Mouse (Mus musculus) limb, embryonic 14.5 days (tissue): ENCODE measurements around the gene 4931406P16Rik. TPM values are rescaled to one million over a fixed set of nuclear protein-coding genes. Genes with fewer than 3 reads are reported as not detected.
A peak's percentile ranks its signal among the peaks of the same experiment; 100 is the strongest.

Experiments used
- ATAC-seq: fragments of 200-750 bp; cut with Nextera tagmentation; 2 replicates; pipeline ENCODE4 v1.8.0; 2017; ENCODE audit warnings: low read depth, moderate number of reproducible peaks, moderate TSS enrichment; ENCODE audit not compliant: low FRiP score
- DNase-seq: peaks from one replicate; pipeline ENCODE4 v3.0.0-alpha.2; 2015; ENCODE audit warnings: low spot score
- H3K27ac ChIP-seq: fragments of 300-500 bp; sonication (generic); replicated peaks from 2 replicates; pipeline ENCODE4 v1.5.1; 2014; ENCODE audit warnings: low read depth, mild to moderate bottlenecking, low read length, moderate library complexity, mixed read lengths
- H3K27me3 ChIP-seq: fragments of 300-500 bp; sonication (generic); 2 replicates; pipeline ENCODE4 v1.6.1; 2014; ENCODE audit warnings: low read length, mixed read lengths; ENCODE audit not compliant: control insufficient read depth, insufficient read depth
- H3K36me3 ChIP-seq: fragments of 300-500 bp; sonication (generic); 2 replicates; pipeline ENCODE4 v1.6.1; 2014; ENCODE audit warnings: mild to moderate bottlenecking, low read length, moderate library complexity, mixed read lengths; ENCODE audit not compliant: control insufficient read depth, insufficient read depth
- H3K4me1 ChIP-seq: fragments of 300-500 bp; sonication (generic); 2 replicates; pipeline ENCODE4 v1.6.1; 2014; ENCODE audit warnings: antibody characterized with exemption, low read length, mixed read lengths; ENCODE audit not compliant: control insufficient read depth, insufficient read depth
- H3K4me2 ChIP-seq: fragments of 300-500 bp; sonication (generic); replicated peaks from 2 replicates; pipeline ENCODE4 v1.6.1; 2014; ENCODE audit warnings: low read depth, mild to moderate bottlenecking, low read length, moderate library complexity; ENCODE audit not compliant: severe bottlenecking
- H3K4me3 ChIP-seq: fragments of 300-500 bp; sonication (generic); replicated peaks from 2 replicates; pipeline ENCODE4 v1.5.1; 2014; ENCODE audit warnings: low read length
- H3K9ac ChIP-seq: fragments of 300-500 bp; sonication (generic); 2 replicates; pipeline ENCODE4 v1.6.1; 2014; ENCODE audit warnings: mild to moderate bottlenecking, low read depth, low read length, moderate library complexity; ENCODE audit not compliant: severe bottlenecking
- H3K9me3 ChIP-seq: fragments of 300-500 bp; sonication (generic); 2 replicates; pipeline ENCODE4 v1.6.1; 2016; ENCODE audit warnings: low read length; ENCODE audit not compliant: control insufficient read depth
- POLR2A ChIP-seq: fragments of 200-500 bp; IDR thresholded peaks from 2 replicates; pipeline ENCODE4 v1.8.0; 2012; ENCODE audit warnings: inconsistent platforms, mild to moderate bottlenecking, moderate library complexity, borderline replicate concordance; ENCODE audit not compliant: insufficient read depth, insufficient read length; ENCODE audit errors: extremely low read depth
- WGBS: fragments of 180-500 bp; shearing (Covaris S2); extraction: QIAGEN DNeasy Blood & Tissue Kit; methylation state at CpG from one replicate; pipeline ENCODE4 v1.1.7; 2014; 5-methylcytosine and 5-hydroxymethylcytosine counted together
- polyA plus RNA-seq, 2 experiments: library from polyadenylated mRNA; depleted of rRNA in 1 of 2; stranded (reverse) in 1 of 2; unstranded in 1 of 2; fragments of >200 nt; fragmentation: Nextera tagmentation in 1 of 2; extraction: Ambion mirVana in 1 of 2; gene quantifications; 2 replicates each; pipeline versions ENCODE4 v1.2.1 to v1.2.3; 2012 to 2014

4931406P16Rik gene
- polyA plus RNA-seq, 2 experiments, result 31.6 to 34.3 TPM

DNA sequence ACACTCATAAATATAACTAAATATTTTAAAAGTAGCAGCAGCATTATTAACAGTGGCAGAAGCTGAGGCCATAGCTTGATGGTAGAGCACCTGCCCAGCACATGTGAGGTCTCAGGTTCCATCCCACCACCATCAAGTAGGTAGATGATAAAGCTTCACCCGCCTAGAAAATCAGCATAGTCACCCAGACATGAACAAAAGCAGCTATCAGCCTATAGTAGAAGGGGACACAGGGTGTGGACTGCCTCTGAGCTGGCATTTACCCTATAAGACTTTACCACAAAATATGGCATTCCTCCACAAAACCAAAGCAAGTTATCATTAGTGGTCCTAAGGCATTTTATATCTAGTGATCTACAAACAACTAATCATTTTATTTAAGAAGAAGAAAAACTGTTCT, 10.7 kb downstream of the 4931406P16Rik start:
- WGBS, result 75% methylated on average over 1 of the region's 1 CpGs
- TF ChIP-seq POLR2A, result no peak
- Histone ChIP-seq H3K36me3 (0 out of 2 replicates have a peak, but pooled peaks cover 6% of the 10 kb centered on the region), H3K4me1 (no peaks in the 10 kb centered on the region; the same call in 1 of the 2 replicates), H3K27ac (0 out of 2 replicates have a peak overlapping the region, but pooled peaks have one; percentile 13), H3K9me3 (no peaks in the 10 kb centered on the region), H3K27me3 (no peaks in the 10 kb centered on the region), H3K4me3 (no peak overlapping the region), H3K9ac (no peak overlapping the region), H3K4me2 (no peak overlapping the region)
- no peak for DNase-seq
- no peak for ATAC-seq

DNA sequence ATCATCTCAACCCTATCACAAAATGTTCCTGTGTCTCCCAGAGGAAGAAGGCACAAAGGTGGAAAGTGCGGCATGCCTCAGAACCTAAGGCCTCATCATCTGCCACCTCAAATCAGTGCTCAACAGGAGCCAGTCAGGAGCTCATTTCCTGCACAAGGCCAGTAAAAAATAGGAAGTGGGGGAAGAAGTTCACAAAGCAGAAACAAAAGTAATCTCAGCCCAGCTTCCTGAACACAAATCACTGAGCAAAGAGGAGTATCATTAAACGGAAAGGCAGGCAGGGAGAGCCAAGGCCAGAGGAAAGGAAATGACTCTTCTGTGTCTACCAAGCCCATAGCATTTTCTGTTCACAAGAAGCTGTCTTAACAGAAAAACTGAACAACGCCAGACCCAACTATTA, 11.4 kb downstream of the 4931406P16Rik start:
- WGBS, result 78% methylated on average over 3 of the region's 3 CpGs
- no peak for ATAC-seq
- 0 out of 2 replicates have a peak, but pooled peaks cover 6% of the 10 kb centered on the region for H3K36me3 ChIP-seq
- no peak overlapping the region for H3K27ac ChIP-seq
- no peak overlapping the region for H3K9ac ChIP-seq
- no peaks in the 10 kb centered on the region; the same call in 1 of the 2 replicates for H3K4me1 ChIP-seq
- no peaks in the 10 kb centered on the region for H3K27me3 ChIP-seq
- no peak overlapping the region for H3K4me3 ChIP-seq
- no peaks in the 10 kb centered on the region for H3K9me3 ChIP-seq
- DNase-seq, result no peak
- no peak overlapping the region for H3K4me2 ChIP-seq
- TF ChIP-seq POLR2A, result no peak

DNA sequence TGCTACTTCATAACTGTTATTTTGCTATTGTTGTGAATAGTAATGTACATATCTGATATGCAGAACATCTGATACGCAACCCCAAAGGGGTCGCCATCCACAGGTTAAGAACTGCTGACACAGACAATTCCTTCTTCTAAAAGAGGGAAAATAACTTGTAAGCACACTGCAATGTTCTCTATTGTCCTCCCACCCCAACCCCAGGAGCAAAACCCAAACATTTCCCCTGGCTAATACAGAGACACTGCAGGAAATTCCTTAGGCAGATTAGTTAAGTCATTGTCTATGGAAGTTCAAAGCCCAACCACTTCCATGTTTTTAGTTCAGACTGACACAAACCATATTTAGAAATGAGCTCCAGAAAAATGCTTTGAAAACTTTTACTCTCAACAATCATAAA, 14.5 kb downstream of the 4931406P16Rik start:
- Histone ChIP-seq H3K36me3 (0 out of 2 replicates have a peak, but pooled peaks cover 6% of the 10 kb centered on the region), H3K27me3 (no peaks in the 10 kb centered on the region), H3K27ac (no peak overlapping the region), H3K4me1 (no peaks in the 10 kb centered on the region; the same call in 1 of the 2 replicates), H3K9ac (no peak overlapping the region), H3K9me3 (no peaks in the 10 kb centered on the region), H3K4me2 (no peak overlapping the region), H3K4me3 (no peak overlapping the region)
- WGBS, result 99% methylated on average over 2 of the region's 2 CpGs
- no peak for TF ChIP-seq POLR2A
- ATAC-seq (no peak), DNase-seq (no peak)

DNA sequence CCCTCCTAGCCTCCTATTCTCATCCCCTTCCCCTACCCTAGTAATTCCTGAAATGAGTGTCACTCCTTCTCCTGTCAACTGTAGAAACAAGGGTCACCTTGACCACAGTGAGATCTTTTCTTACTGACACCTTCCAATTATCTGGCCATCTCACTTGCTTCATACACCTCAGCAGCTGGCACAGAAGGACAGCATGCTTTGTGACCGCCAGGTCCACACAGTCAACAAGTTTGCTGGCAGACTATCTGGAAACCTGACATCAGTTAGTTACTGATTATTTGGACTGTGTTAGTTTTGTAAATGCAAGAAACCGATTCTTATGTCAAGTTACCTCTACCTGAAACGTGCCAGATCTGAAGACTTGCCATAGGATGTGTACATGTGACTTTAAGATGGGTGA, 17.2 kb downstream of the 4931406P16Rik start:
- H3K27me3 ChIP-seq, result no peaks in the 10 kb centered on the region
- no peak for DNase-seq
- no peaks in the 10 kb centered on the region for H3K36me3 ChIP-seq
- no peaks in the 10 kb centered on the region for H3K4me1 ChIP-seq
- H3K9ac ChIP-seq, result no peak overlapping the region
- no peaks in the 10 kb centered on the region for H3K9me3 ChIP-seq
- no peak for TF ChIP-seq POLR2A
- no peak for ATAC-seq
- no peak overlapping the region for H3K27ac ChIP-seq
- no peak overlapping the region for H3K4me2 ChIP-seq
- H3K4me3 ChIP-seq, result no peak overlapping the region
- 98% methylated on average over 3 of the region's 3 CpGs for WGBS

DNA sequence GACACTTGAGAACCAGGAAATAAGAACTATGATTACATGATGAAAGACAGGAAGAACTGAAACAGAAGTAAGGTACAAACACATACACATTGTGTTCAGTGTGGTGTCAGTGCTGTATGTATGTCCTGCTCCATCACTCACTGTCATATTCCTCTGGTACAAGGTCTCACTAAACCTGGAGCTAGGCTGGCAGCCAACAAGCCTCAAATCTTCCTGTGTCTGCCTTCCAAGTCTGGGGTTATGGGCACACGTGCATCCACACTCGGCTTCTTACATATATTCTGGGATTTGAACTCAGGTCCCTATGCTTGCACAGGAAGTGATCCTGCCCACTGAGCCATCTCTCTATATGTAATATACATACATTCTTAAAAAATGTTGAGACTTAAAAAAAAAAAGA, 20.7 kb downstream of the 4931406P16Rik start:
- no peak overlapping the region for H3K9ac ChIP-seq
- H3K36me3 ChIP-seq, result no peaks in the 10 kb centered on the region
- 92% methylated on average over 2 of the region's 2 CpGs for WGBS
- TF ChIP-seq POLR2A, result no peak
- ATAC-seq (no peak), DNase-seq (no peak)
- H3K4me2 ChIP-seq, result no peak overlapping the region
- H3K27me3 ChIP-seq, result no peaks in the 10 kb centered on the region
- no peaks in the 10 kb centered on the region for H3K9me3 ChIP-seq
- no peak overlapping the region for H3K27ac ChIP-seq
- H3K4me3 ChIP-seq, result no peak overlapping the region
- H3K4me1 ChIP-seq, result no peaks in the 10 kb centered on the region

DNA sequence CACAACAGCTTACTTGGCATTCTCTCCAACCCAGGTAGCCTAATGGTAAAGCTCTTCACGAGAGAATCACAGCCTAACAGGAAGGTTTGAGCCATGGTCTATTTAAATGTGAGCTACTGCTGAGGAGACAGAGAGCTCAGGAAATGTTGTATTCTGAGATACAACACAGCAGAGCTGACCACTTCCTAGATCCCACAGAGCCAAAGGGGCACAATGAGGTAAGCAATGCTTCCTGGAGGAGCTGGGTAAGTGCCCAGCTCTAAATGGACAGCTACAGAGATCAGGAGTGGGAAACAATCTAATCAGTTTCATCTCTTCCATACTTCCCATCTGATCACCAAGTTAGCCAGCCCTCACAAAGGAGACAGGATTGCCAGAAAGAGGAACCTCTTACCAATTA, 22.1 kb downstream of the 4931406P16Rik start:
- Histone ChIP-seq H3K36me3 (no peaks in the 10 kb centered on the region), H3K27ac (no peak overlapping the region)
- no peak for DNase-seq

More for the DNA sequence above, 22.1 kb downstream of the 4931406P16Rik start:
- no peaks in the 10 kb centered on the region for H3K4me1 ChIP-seq
- no peak overlapping the region for H3K9ac ChIP-seq
- H3K4me3 ChIP-seq, result no peak overlapping the region
- H3K27me3 ChIP-seq, result no peaks in the 10 kb centered on the region
- ATAC-seq, result no peak
- WGBS, result 68% methylated on average over 1 of the region's 1 CpGs
- no peaks in the 10 kb centered on the region for H3K9me3 ChIP-seq
- TF ChIP-seq POLR2A, result no peak
- H3K4me2 ChIP-seq, result no peak overlapping the region
